Mouse (Mus musculus) v-Abl transformed pro-B cells (cell line): ENCODE measurements around the gene Bahd1.

Experiments used
- in situ Hi-C, 2 experiments: fragments of 400-800 bp; cut with MboI; formaldehyde crosslinking; loops; one replicate each; pipeline ENCODE4 v1.15.1; 2025; ENCODE audit not compliant: unreplicated experiment in 2 of 2

Bahd1 gene

DNA sequence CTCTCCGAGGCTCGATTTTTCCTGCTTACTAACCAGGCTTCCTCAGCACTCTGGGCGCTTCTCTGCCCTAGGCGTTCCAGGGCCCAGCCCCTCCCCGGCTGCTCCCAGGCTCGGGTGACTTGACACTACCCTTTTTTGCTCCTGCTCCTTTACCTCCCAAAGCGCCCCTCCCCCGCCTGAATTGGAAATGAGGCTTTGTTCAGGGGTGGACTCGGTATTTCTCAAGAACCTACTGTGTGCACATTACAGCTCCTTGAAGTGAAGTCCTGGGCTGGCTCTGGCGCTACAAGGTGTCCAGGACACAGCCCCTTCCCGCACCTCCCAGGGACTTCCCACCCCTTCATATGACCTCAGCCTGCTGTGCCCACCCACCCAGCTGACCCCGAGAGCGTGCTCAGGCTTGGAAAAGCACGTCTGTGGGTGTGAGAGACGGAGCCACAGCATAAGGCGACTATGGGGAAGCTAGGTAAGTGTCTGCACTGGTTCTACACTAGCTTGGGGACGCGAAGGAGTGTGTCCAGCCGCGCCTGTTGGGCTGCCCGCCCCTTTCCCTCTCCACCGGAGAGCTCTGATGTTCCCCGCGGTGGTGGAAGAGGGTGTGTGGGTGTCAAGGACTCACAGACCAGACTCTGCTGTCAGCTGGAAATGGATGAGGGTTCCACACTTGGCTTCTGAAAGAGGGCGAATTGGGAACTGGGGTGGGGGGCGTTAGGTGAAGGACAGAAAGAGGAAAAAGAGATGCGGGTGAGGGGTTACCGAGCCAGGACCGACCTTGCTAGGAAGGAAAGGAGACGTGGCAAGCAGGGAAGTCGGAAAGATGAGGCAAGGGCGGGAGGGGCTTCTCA, at the start of gene Bahd1:
Bahd1 (plus strand) TSS at position 397 of the 845 bp plus-strand sequence.
- in situ Hi-C loops, result loop anchor here (25.0 kb wide), 4 partner anchors 287 to 1363 kb away; partner anchors contain the start of genes Fsip1 (in 1 of the 2) and Srp14 (in 1 of the 2)

DNA sequence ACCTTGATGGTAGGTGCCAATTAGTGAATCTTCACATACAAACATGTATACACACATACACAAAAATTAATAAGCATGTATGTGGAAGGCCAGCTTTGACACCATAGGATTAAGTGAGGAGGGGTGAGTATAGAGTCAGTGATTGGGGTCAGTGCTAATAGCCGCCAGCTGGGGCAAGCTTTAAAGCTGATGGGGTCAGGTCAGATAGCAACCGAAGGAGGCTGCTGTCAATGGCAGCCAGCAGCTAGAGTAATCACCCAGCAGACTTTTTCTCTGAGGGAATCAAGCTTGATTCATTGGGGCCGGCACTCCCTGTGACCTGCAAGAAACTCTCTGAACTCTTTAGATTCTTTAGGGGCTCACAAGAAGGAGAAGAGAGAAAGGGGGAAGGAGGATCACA, 48.4 kb upstream of the Bahd1 start:
- in situ Hi-C loops, result no loop called here

DNA sequence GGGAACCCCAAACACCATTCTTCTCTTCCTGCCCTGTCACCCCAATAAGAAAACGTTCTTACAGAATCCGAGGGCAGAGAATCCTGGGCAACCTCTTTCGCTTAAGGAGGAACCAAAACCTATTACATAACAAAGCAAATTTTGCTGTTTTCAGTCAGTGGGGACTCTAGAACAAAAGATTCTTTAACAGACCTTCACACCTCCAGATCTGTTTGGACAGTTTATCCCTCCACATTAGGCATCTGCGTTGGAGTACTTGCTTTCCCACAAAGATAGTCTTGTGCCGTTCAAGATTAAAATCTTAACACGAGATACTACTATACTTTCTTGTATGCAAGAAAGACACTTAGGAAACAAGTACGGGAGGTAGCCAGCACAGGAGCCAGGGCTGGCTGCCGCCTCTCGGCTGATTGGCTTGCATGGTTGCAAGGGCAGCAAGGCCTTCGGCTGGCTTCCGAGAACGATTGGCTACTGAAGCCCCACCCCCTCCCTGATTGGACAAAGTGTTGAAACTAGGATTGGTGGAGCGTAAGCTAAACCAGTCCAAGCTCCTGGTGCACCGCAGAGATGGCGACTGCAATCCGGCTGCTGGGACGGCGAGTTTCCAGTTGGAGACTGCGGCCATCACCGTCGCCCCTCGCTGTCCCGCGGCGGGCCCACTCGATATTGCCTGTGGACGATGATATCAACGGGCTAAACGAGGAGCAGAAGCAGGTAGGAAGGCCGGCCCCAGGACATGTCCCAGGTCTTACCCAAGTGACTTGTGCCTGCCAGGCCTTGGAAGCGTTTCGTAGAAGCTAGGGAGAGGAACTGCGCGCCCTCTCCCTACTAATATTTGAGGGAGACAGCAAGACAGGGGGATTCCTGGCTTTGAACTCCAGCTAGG, 38.5 kb upstream of the Bahd1 start, which contains the start of gene Ivd:
Ivd (plus strand) TSS at position 501 of the 886 bp plus-strand sequence.
- in situ Hi-C loops, result no loop called here

DNA sequence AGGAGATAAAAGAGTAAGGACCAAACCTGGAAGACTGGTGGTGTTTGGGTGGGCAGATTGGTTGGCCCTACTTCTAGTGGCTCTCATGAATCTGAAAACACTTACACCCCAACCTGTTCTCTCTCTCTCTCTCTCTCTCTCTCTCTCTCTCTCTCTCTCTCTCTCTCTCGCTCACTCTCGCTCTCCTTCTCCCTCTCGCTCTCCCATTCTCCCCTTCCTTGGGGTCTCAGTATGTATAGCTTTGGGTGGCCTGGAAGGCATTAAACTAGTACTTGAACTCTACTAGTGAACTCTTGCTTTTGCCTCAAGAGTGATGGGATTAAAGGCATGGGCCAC, 37.9 kb upstream of the Bahd1 start:
- in situ Hi-C loops, result no loop called here

DNA sequence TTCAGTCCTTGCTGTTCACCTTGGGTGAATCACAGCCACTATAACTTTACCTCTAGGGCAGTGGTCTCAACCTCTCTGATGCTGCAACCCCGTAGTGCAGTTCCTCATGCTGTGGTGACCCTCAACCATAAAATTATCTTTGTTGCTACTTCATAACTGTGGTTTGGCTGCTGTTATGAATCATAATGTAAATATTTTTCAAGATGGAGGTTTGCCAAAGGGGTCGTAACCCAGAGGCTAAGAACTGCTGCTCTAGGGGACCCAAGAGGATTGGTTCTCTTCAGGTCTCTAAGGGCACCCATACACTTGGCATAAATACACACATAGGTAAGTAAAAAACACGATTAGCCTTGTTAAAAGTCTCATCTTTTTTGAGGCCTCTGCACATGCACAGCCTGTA, 29.6 kb upstream of the Bahd1 start:
- in situ Hi-C loops, result no loop called here

DNA sequence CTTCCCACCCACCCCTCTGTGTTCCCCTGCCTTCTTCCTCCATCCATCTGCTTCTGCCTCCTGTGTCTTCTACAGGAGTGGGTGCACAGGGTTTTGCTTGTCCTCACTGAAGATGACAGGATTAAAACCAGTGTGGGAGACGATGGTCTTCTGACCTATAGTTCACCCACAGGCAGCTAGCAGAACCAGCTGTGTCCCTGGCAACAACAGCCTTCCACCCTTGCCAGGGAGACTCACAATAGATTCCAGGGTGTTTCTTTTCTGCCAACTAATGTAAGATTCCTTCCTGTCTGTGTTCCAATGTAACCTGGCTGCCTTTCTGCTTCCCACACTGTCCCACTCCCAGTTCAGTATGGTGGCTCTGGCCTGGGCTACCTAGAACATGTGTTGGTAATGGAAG, 29.1 kb upstream of the Bahd1 start:
- in situ Hi-C loops, result no loop called here

DNA sequence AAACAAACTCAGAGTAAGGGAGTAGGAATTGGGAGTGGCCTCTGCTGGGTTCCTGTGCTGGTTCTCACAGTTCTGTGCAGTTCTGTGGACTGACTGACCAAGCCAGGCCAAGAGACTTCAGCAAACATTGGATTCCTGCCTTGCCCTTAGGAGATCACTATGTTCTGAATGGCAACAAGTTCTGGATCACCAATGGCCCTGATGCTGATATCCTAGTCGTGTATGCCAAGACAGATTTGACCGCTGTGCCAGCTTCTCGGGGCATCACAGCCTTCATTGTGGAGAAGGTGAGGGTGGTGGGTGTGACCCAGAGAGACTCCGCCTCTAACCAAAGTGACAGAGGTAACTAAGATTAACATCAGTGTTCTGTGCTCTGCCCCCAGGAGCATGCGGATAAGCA, 27.2 kb upstream of the Bahd1 start:
- in situ Hi-C loops, result no loop called here

DNA sequence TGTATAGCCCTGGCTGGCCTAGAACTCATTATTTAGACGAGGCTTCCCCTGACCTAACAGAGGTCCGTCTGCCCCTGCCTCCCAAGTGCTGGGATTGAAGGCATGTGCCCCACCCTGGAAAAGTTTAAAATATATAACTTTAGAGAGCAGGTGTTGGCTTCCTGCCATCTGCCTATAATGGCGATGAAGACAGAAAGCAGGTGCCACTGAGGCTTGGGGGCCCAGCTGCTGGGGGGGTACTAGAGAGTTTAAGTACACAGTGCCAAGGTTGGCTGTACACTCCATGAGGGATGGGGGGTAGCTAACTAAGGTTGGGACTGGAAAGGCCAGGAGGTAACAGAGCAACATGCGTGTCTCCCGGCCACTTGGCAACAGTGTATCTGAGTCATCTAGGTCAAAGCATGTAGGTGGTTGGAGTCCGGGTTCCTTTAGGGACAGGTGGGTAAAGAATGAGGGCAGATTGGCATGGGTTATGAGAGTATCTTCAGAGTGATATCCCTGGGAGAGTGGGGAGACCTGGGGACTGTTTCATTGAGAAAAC, 26.2 kb upstream of the Bahd1 start:
- in situ Hi-C loops, result no loop called here

DNA sequence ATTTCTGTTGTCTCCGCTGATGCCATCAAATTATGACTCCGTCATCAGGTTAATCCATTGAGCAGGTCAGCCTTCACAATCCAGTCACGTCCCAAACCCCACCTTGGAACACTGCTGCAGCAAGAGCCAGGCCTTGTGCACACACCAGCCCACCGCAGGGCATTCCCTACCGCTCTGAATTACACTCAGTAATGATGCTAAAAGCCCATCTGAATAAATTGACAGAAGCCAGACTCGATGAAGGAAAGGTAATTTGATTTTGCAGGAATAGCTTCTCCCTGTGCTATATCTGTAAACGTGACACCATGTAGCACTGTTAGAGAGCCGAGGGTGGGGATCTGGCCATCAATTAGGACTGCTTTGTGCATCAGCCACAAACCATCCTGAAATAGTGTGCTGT, 24.9 kb upstream of the Bahd1 start:
- in situ Hi-C loops, result loop anchor here (5.0 to 25.0 kb wide), 5 partner anchors 108 to 1338 kb away; partner anchors contain the start of genes Fsip1 (in 1 of the 2) and Srp14 (in 1 of the 2)

DNA sequence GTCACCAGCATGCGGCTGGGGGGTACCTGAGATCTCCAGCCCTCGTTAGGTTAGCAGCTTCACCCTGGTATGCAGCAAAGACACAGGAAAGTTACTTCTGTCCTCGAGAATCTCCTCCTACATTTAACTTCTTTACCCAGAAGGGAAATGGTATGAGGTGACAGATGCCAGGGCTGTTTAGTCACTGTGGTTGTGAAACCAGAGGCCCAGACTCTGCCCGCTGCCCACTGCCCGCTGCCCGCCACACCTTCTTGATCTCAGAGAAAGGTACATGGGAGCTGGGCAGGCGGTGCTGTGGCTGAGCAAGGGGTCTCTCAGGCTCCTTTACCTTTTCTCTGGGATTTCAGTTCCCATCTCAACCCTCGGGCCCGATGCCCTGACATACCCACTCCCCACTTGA, 23.7 kb upstream of the Bahd1 start:
- in situ Hi-C loops, result loop anchor here (5.0 to 25.0 kb wide), 5 partner anchors 109 to 1339 kb away; partner anchors contain the start of genes Fsip1 (in 1 of the 2) and Srp14 (in 1 of the 2)

DNA sequence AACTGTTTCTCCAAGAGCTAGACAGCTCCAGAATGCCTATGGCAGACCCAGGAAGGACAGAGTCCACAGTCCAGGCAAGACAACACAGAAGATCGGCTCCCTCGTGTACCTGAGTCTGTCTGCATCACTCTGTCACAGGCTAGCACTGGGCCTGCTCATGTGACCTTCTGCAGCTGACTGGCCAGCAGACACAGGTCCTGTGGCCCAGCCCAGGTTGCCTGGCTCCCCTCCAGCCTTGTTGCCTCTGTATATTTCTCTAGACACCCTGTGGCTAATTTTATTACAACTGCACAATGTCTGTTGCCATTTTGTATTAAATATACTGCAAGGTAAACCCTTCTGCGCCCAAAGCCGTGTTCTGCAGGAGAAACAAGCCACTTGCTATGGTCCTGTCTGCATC, 19.2 kb upstream of the Bahd1 start:
- in situ Hi-C loops, result loop anchor here (5.0 to 25.0 kb wide), 9 partner anchors 114 to 1344 kb away; partner anchors contain the start of genes Fsip1 (in 1 of the 2) and Srp14 (in 1 of the 2)

DNA sequence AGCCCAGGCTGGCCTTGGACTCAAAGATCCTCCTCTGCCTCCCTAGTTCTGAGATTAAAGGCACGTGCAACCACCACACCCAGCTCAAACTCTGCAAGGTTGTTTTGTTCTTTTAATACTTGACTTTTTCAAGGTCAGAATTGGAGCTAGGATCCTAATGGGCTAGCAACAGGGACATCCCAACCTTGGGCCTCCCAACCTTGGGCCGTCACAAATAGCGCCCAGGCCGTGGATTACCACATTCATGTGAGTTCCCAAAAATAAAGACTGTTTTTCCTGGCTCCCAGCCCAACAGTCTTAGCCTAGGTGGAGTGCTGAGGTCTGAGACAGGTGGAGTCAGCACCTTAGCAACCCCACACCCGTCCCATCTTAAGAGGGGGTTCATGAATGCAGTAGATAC, 18.2 kb upstream of the Bahd1 start:
- in situ Hi-C loops, result loop anchor here (5.0 to 25.0 kb wide), 9 partner anchors 115 to 1345 kb away; partner anchors contain the start of genes Fsip1 (in 1 of the 2) and Srp14 (in 1 of the 2)

DNA sequence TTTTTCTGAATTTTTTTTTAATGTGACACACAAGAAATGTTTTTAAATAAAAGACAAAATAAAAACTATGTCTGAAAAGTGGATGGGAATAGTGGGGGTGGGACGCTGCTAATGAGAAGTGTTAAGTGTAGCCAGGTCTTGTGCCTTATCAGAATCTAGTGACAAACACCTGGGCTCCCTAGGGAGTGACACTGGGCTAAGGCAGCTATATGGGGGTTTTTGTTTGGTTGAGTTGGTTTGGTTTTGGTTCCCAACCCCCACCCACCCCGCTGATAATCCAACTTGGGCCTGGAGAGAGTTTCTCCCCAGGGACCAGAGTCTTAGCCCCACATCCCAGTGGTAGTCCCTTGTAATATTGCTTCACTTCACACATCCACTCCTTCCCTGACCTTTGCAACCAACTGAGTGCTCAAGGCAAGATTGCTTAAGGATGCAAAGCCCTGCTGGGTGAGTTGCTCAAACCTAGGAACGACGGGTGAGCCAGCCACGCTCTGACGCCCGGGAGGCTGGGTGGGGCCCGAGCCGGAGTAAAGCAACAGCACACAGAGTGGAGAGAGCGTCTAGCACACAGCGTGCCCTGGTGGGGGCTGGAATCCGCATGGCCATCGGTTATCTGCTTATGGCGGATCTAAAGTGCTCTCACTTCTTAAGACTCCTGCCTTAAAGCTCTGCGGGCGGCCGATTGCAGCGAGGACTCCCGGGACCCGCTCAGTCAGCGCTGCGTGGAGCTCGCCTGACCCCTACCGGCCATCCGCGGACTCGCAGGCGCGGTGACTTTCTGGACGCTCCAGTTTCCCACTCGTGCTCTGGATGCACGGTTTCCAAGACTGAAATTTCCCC, 17.1 kb upstream of the Bahd1 start:
- in situ Hi-C loops, result loop anchor here (5.0 to 25.0 kb wide), 9 partner anchors 116 to 1346 kb away; partner anchors contain the start of genes Fsip1 (in 1 of the 2) and Srp14 (in 1 of the 2)

DNA sequence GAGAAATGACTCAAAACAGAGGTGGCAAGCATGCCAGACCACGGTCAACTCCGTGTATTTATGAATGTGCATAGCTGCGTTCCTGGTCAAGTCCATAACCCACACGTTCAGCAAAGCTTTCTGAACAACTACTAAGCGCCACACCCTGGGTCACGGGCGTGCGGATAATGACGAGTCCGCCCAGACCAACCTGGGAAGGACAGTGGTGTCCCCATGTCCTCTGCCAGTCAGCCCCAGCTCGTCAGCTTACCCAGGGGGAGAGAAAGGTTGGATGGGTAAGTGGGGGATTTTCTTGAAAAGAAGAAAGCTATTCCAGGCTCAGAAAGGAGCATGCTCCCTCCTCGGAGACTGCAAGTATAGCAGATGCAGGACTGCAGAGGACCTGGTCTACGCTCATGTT, 12.7 kb upstream of the Bahd1 start:
- in situ Hi-C loops, result loop anchor here (10.0 to 25.0 kb wide), 6 partner anchors 300 to 1350 kb away; partner anchors contain the start of genes Fsip1 (in 1 of the 2) and Srp14 (in 1 of the 2)

DNA sequence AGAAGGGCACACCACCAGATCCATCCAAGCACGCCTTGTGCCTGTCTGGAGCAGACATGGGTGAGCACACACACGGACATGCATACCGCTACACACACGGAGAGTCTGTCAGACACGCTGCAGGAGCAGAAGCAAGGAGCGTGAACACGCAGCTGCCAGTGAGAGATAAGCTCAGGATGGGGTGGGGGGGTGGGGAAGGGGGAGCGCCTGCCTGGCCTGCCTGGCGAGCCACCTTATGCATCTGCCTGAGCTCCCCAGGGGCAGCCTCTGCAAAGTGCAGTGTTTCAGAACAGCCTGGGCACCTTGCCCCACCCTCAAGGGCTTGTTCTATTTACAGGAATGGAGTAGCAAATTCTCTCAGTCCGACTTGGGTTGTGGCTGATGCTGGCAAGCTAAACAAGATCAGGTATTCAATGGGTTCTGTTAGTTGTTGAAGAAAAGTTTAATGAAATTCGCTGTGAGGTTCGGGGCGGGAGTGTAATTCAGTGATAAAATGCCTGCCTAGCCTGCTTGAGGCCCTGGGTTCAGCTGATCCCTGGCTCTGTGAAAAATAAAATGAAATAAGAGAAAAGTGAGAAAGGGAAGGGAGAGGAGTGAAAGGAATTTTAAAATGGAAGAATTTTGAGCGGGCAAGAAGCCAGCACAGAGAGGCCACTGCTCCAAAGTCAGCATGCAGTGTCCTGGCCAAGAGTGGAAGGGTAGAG, 12.2 kb upstream of the Bahd1 start:
- in situ Hi-C loops, result loop anchor here (10.0 to 25.0 kb wide), 6 partner anchors 299 to 1351 kb away; partner anchors contain the start of genes Fsip1 (in 1 of the 2) and Srp14 (in 1 of the 2)

DNA sequence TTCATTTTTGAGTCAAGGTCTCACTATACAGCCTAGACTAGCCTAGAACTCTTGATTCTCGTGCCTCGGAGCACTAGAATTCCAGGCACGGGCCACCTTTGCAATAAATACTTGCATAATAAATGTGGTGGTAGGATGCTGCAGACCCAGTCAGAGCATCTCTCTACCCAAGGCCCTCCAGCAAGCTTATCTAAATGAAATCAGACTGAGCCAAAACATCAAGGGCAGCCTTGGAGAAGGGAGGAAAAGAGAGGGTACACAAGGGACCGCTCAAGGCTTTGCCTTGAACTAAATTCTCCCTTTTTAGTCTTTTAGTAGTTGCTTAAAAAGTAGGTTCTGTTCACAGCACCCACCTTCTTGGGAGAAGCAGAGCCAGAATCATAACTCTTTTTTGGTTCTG, 9.0 kb upstream of the Bahd1 start:
- in situ Hi-C loops, result loop anchor here (5.0 to 25.0 kb wide), 5 partner anchors 86 to 1354 kb away; partner anchors contain the start of genes Fsip1 (in 1 of the 2) and Srp14 (in 1 of the 2)

DNA sequence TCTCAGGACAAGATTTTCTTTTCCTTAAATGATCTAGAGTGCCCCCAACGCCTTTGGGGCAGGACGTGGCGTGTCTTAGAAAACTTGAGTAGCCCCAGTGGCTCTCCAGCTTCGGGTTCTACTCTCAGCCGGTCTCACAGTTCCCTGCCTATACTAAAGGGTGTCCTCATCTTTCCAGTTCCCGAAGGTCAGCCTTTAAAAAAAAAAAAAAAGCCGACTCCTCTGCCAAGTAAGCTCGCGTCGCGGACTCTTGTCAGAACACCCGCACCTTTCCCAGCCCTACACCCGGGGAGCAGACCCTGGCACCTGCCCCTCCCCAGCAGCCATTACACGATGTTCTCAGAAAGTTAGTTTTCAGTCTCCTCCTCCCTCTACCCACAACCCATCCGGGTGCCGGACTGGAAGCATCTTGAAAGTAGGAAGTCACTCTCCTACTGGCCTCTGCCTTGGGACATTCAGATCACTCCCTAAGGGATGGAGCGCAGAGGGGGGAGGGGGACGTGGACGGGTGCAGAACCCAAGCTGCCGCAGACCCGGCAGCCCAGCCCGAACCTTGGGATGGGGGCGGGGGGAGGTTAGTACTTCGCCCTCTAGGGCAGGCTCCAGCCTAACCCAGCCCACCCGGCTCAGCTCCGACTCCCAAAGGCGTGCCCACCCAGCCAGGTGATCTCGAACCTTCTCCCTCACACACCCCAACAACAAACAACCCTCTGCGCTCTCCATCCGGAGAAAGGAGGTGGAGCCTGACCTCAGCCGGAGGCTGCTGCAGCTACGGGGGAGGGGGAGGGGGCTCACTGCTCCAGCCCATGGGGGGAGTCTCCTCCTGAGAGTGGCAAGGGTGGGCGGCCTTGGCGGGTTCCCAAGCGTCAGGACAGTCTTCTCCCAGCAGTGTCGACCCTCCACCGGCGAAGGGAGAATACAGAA, 3.9 kb upstream of the Bahd1 start:
- in situ Hi-C loops, result loop anchor here (25.0 kb wide), 4 partner anchors 291 to 1359 kb away; partner anchors contain the start of genes Fsip1 (in 1 of the 2) and Srp14 (in 1 of the 2)
